Mouse (Mus musculus): ENCODE measurements around the gene Cry2.
"Not testable (repeated sequence)": the region's sequence is repeated elsewhere in the genome, so short reads cannot be mapped to it uniquely, and the experiment has no call there.

The Cry2 gene

GRCm38 (mm10) chr2:92433578-92434374, at the start of gene Cry2:
TSS of gene Cry2 (minus strand) at chr2:92434043.
- DNase-seq (ENCODE audit: low read depth, low spot score), result peak; percentile 99

- peak; percentile 42 for DNase-seq (ENCODE audit: low read depth, low spot score)
These were observed 49.7 kb upstream of the Cry2 start for GRCm38 (mm10) chr2:92483505-92483904.

- no peak for DNase-seq (ENCODE audit: low read depth, low spot score)
These were observed 48.7 kb upstream of the Cry2 start for GRCm38 (mm10) chr2:92482551-92482950.

GRCm38 (mm10) chr2:92478313-92478688, 44.5 kb upstream of the Cry2 start:
- DNase-seq (ENCODE audit: low read depth, low spot score), result no peak

- no peak for DNase-seq (ENCODE audit: low read depth, low spot score)
These were observed 43.9 kb upstream of the Cry2 start for GRCm38 (mm10) chr2:92477672-92478312.

- not testable (repeated sequence) for DNase-seq (ENCODE audit: low read depth, low spot score)
These were observed 42.7 kb upstream of the Cry2 start for GRCm38 (mm10) chr2:92476580-92476979.

GRCm38 (mm10) chr2:92475711-92476110, 41.9 kb upstream of the Cry2 start:
- no peak for DNase-seq (ENCODE audit: low read depth, low spot score)

- peak; percentile 26 for DNase-seq (ENCODE audit: low read depth, low spot score)
These were observed 41.1 kb upstream of the Cry2 start for GRCm38 (mm10) chr2:92474920-92475319.

- no peak for DNase-seq (ENCODE audit: low read depth, low spot score)
These were observed 38.2 kb upstream of the Cry2 start for GRCm38 (mm10) chr2:92471886-92472670.

- no peak for DNase-seq (ENCODE audit: low read depth, low spot score)
These were observed 30.8 kb upstream of the Cry2 start for GRCm38 (mm10) chr2:92464690-92465089.

- DNase-seq (ENCODE audit: low read depth, low spot score), result no peak
These were observed 27.4 kb upstream of the Cry2 start for GRCm38 (mm10) chr2:92461215-92461614.

- peak; percentile 65 for DNase-seq (ENCODE audit: low read depth, low spot score)
These were observed 26.3 kb upstream of the Cry2 start, which contains the start of gene Slc35c1 for GRCm38 (mm10) chr2:92459921-92460707. TSS of gene Slc35c1 (minus strand) at chr2:92460538.

GRCm38 (mm10) chr2:92459141-92459920, 25.5 kb upstream of the Cry2 start:
- DNase-seq (ENCODE audit: low read depth, low spot score), result peak; percentile 92

- peak; percentile 32 for DNase-seq (ENCODE audit: low read depth, low spot score)
These were observed 24.6 kb upstream of the Cry2 start for GRCm38 (mm10) chr2:92458481-92458880.

- no peak for DNase-seq (ENCODE audit: low read depth, low spot score)
These were observed 23.2 kb upstream of the Cry2 start for GRCm38 (mm10) chr2:92456970-92457530.

GRCm38 (mm10) chr2:92455704-92456103, 21.9 kb upstream of the Cry2 start:
- DNase-seq (ENCODE audit: low read depth, low spot score), result no peak

- DNase-seq (ENCODE audit: low read depth, low spot score), result no peak
These were observed 20.3 kb upstream of the Cry2 start for GRCm38 (mm10) chr2:92454166-92454565.

GRCm38 (mm10) chr2:92451126-92451525, 17.3 kb upstream of the Cry2 start:
- DNase-seq (ENCODE audit: low read depth, low spot score), result no peak

- no peak for DNase-seq (ENCODE audit: low read depth, low spot score)
These were observed 13.4 kb upstream of the Cry2 start for GRCm38 (mm10) chr2:92447121-92447740.

GRCm38 (mm10) chr2:92446656-92447055, 12.8 kb upstream of the Cry2 start:
- DNase-seq (ENCODE audit: low read depth, low spot score), result no peak
